Mouse (Mus musculus) liver, adult 2 months (tissue): Measurements from ENCODE around the gene Inpp5f. TPM values are rescaled to one million over a fixed set of nuclear protein-coding genes. Genes with fewer than 3 reads are reported as not detected.

ENCODE experiments used
- DNase-seq: peaks from one replicate; pipeline ENCODE4 v3.0.0-alpha.2; 2011; ENCODE audit warnings: low read depth, low spot score; ENCODE audit errors: extremely low read depth
- H3K27ac ChIP-seq: fragments of 200-500 bp; replicated peaks from 2 replicates; pipeline ENCODE4 v1.5.1; 2012; ENCODE audit warnings: low read depth, mild to moderate bottlenecking, control low read depth, inconsistent platforms, low read length; ENCODE audit not compliant: insufficient read depth
- H3K27me3 ChIP-seq: fragments of 200-500 bp; 2 replicates; pipeline ENCODE4 v1.6.1; 2012; ENCODE audit warnings: mild to moderate bottlenecking, moderate library complexity, low read length, inconsistent platforms; ENCODE audit not compliant: control insufficient read depth, insufficient read depth
- H3K36me3 ChIP-seq: fragments of 200-500 bp; 2 replicates; pipeline ENCODE4 v1.6.1; 2012; ENCODE audit warnings: low read length, inconsistent platforms; ENCODE audit not compliant: control insufficient read depth, insufficient read depth
- H3K4me1 ChIP-seq: fragments of 200-500 bp; 2 replicates; pipeline ENCODE4 v1.6.1; 2011; ENCODE audit warnings: low read length; ENCODE audit not compliant: control insufficient read depth, insufficient read depth
- H3K4me3 ChIP-seq: fragments of 200-500 bp; 2 replicates; pipeline ENCODE4 v1.5.1; 2011; ENCODE audit warnings: low read depth, mild to moderate bottlenecking, control low read depth, low read length, moderate library complexity; ENCODE audit not compliant: insufficient read depth
- H3K79me2 ChIP-seq: fragments of 200-500 bp; 2 replicates; pipeline ENCODE4 v1.6.1; 2012; ENCODE audit warnings: inconsistent platforms, mild to moderate bottlenecking, low read length, moderate library complexity; ENCODE audit not compliant: control insufficient read depth, insufficient read depth
- H3K9ac ChIP-seq: fragments of 200-500 bp; 2 replicates; pipeline ENCODE4 v1.6.1; 2012; ENCODE audit warnings: low read depth, mild to moderate bottlenecking, control low read depth, inconsistent platforms, low read length
- CTCF ChIP-seq: fragments of 200-500 bp; IDR thresholded peaks from 2 replicates; pipeline ENCODE4 v1.5.1; 2011; ENCODE audit warnings: low read depth, low read length, control low read depth
- POLR2A ChIP-seq: fragments of 200-500 bp; IDR thresholded peaks from 2 replicates; pipeline ENCODE4 v1.6.1; 2011; ENCODE audit warnings: low read length, control low read depth; ENCODE audit not compliant: insufficient read depth; ENCODE audit errors: extremely low read depth
- WGBS: fragments of 180-500 bp; shearing (Covaris S2); methylation state at CpG from one replicate; pipeline ENCODE4 v1.1.7; 2018; 5-methylcytosine and 5-hydroxymethylcytosine counted together
- polyA plus RNA-seq: library from polyadenylated mRNA; depleted of rRNA; stranded (reverse); fragments of >200 nt; gene quantifications from 2 replicates; pipeline ENCODE4 v1.2.3, GENCODE M21; 2012; rRNA removed
- total RNA-seq: library from RNA; depleted of rRNA; stranded (reverse); fragments of >200 nt; gene quantifications from 2 replicates; pipeline ENCODE4 v1.2.3, GENCODE M21; 2014; rRNA removed

Gene Inpp5f
- total and polyA plus RNA-seq, 2 experiments = 5.5 to 13.1 TPM

- TF ChIP-seq POLR2A (no peak), CTCF (no peak)
- no peaks in the 10 kb centered on the region for H3K27me3 ChIP-seq
- peaks cover 37% of the 10 kb centered on the region; the same call in 1 of the 2 replicates for H3K79me2 ChIP-seq
- 2% methylated on average over 15 of the region's 15 CpGs for WGBS
- H3K4me1 ChIP-seq = peaks cover 22% of the 10 kb centered on the region
- DNase-seq = no peak
- H3K9ac ChIP-seq = peak overlapping the region; percentile 92
- H3K27ac ChIP-seq = no peak overlapping the region; the same call in 1 of the 2 replicates
- H3K36me3 ChIP-seq = no peaks in the 10 kb centered on the region
- peak overlapping the region; percentile 98 for H3K4me3 ChIP-seq
Measured at GRCm38 (mm10) chr7:128739116-128739461, 128.0 kb downstream of the Inpp5f start.

GRCm38 (mm10) chr7:128739462-128740277 is 128.5 kb downstream of the Inpp5f start:
- Histone ChIP-seq H3K4me3 (peak overlapping the region; percentile 98), H3K4me1 (peaks cover 22% of the 10 kb centered on the region), H3K36me3 (no peaks in the 10 kb centered on the region), H3K27ac (peak overlapping the region; percentile 60), H3K79me2 (peaks cover 33% of the 10 kb centered on the region; the same call in 1 of the 2 replicates), H3K9ac (peak overlapping the region; percentile 92), H3K27me3 (no peaks in the 10 kb centered on the region)
- peak; percentile 63 for DNase-seq
- TF ChIP-seq CTCF = no peak
- 0 out of 2 replicates have a peak, but pooled peaks have one; percentile 11 for TF ChIP-seq POLR2A
- 1% methylated on average over 79 of the region's 80 CpGs for WGBS

GRCm38 (mm10) chr7:128740334-128740733 is 129.2 kb downstream of the Inpp5f start, which contains the start of gene Mcmbp:
TSS of gene Mcmbp (minus strand) at chr7:128740495.
- Histone ChIP-seq H3K4me1 (peaks cover 22% of the 10 kb centered on the region), H3K36me3 (no peaks in the 10 kb centered on the region), H3K27ac (peak within 1 kb of the TSS; percentile 60), H3K9ac (peak within 1 kb of the TSS; percentile 92), H3K4me3 (peak within 1 kb of the TSS; percentile 98), H3K27me3 (no peaks in the 10 kb centered on the region), H3K79me2 (peaks cover 30% of the 10 kb centered on the region; the same call in 1 of the 2 replicates)
- under 1% methylated on average over 34 of the region's 35 CpGs for WGBS
- TF ChIP-seq CTCF (no peak), POLR2A (peak; percentile 71; the same call in 1 of the 2 replicates)
- DNase-seq = peak; percentile 72

- H3K36me3 ChIP-seq = no peaks in the 10 kb centered on the region
- peaks cover 23% of the 10 kb centered on the region for H3K4me1 ChIP-seq
- H3K27ac ChIP-seq = no peak overlapping the region
- no peak for DNase-seq
- H3K9ac ChIP-seq = no peak overlapping the region
- 58% methylated on average over 2 of the region's 2 CpGs for WGBS
- H3K27me3 ChIP-seq = no peaks in the 10 kb centered on the region
- peaks cover 34% of the 10 kb centered on the region for H3K79me2 ChIP-seq
- TF ChIP-seq CTCF (no peak), POLR2A (no peak)
- no peak overlapping the region for H3K4me3 ChIP-seq
Measured at GRCm38 (mm10) chr7:128743898-128744297, 132.8 kb downstream of the Inpp5f start.

GRCm38 (mm10) chr7:128744684-128745485 is 133.8 kb downstream of the Inpp5f start, which contains the start of gene Sec23ip:
TSS of gene Sec23ip (plus strand) at chr7:128744943.
- Histone ChIP-seq H3K4me1 (peaks cover 20% of the 10 kb centered on the region), H3K36me3 (peaks cover under 1% of the 10 kb centered on the region; the same call in 1 of the 2 replicates), H3K27me3 (no peaks in the 10 kb centered on the region), H3K4me3 (peak within 1 kb of the TSS; percentile 86), H3K27ac (peak within 1 kb of the TSS; percentile 75), H3K9ac (peak within 1 kb of the TSS; percentile 86), H3K79me2 (peaks cover 29% of the 10 kb centered on the region)
- no peak for TF ChIP-seq CTCF
- TF ChIP-seq POLR2A = peak; percentile 81
- peak; percentile 95 for DNase-seq
- WGBS = under 1% methylated on average over 55 of the region's 55 CpGs

Other genes starting within 250 kb of the Inpp5f start
- gene Rgs10, start 192.6 kb upstream of the Inpp5f start, total RNA-seq = 2.6 and 3.4 TPM in 2 replicates
- 0.81 and 1.5 TPM in 2 replicates for gene Rgs10, start 192.6 kb upstream of the Inpp5f start, polyA plus RNA-seq
- gene Tial1, start 149.6 kb upstream of the Inpp5f start, total RNA-seq = 31.7 and 32.1 TPM in 2 replicates
- 14.2 and 18.7 TPM in 2 replicates for gene Tial1, start 149.6 kb upstream of the Inpp5f start, polyA plus RNA-seq
- 3.4 and 4.7 TPM in 2 replicates for gene Bag3, start 87.7 kb upstream of the Inpp5f start, total RNA-seq
- 25.8 and 30.3 TPM in 2 replicates for gene Bag3, start 87.7 kb upstream of the Inpp5f start, polyA plus RNA-seq
- gene Mcmbp, start 129.2 kb downstream of the Inpp5f start, total RNA-seq = 12.8 and 15.6 TPM in 2 replicates
- 10.0 and 11.4 TPM in 2 replicates for gene Mcmbp, start 129.2 kb downstream of the Inpp5f start, polyA plus RNA-seq
- gene Sec23ip, start 133.6 kb downstream of the Inpp5f start, total RNA-seq = 7.2 and 8.0 TPM in 2 replicates
- gene Sec23ip, start 133.6 kb downstream of the Inpp5f start, polyA plus RNA-seq = 18.1 and 27.2 TPM in 2 replicates